Mouse (Mus musculus) CD8-positive naive resting alpha-beta T cell, adult 2 months (primary cell): Measurements from ENCODE around the gene Oxnad1.

ENCODE experiments used
- DNase-seq, 2 experiments: peaks; one replicate each; pipeline ENCODE4 v3.0.0; 2022; ENCODE audit warnings: low read depth in 2 of 2, low spot score in 2 of 2

Gene Oxnad1

GRCm38 (mm10) chr14:32141723-32142122 lies 56.5 kb downstream of the Oxnad1 start, which contains the start of gene Msmb:
Gene Msmb, plus strand, starts transcription at chr14:32142023.
- no peak for DNase-seq

GRCm38 (mm10) chr14:32144734-32145133 lies 59.6 kb downstream of the Oxnad1 start:
- no peak for DNase-seq

GRCm38 (mm10) chr14:32145401-32145800 lies 60.2 kb downstream of the Oxnad1 start:
- DNase-seq, result no peak

- no peak for DNase-seq
Measured at GRCm38 (mm10) chr14:32145809-32146511, 60.8 kb downstream of the Oxnad1 start.

- DNase-seq, result no peak
Measured at GRCm38 (mm10) chr14:32146578-32146977, 61.4 kb downstream of the Oxnad1 start.

- DNase-seq, result no peak
Measured at GRCm38 (mm10) chr14:32150872-32151271, 65.7 kb downstream of the Oxnad1 start.

- no peak for DNase-seq
Measured at GRCm38 (mm10) chr14:32152243-32152965, 67.2 kb downstream of the Oxnad1 start.
